Mouse (Mus musculus): ENCODE measurements around the gene Prss53. TPM values are rescaled to one million over a fixed set of nuclear protein-coding genes. Genes with fewer than 3 reads are reported as not detected.
A peak's percentile ranks its signal among the peaks of the same experiment; 100 is the strongest.

Gene Prss53
- polyA plus RNA-seq, 1 experiment, result 1.6 TPM

DNA sequence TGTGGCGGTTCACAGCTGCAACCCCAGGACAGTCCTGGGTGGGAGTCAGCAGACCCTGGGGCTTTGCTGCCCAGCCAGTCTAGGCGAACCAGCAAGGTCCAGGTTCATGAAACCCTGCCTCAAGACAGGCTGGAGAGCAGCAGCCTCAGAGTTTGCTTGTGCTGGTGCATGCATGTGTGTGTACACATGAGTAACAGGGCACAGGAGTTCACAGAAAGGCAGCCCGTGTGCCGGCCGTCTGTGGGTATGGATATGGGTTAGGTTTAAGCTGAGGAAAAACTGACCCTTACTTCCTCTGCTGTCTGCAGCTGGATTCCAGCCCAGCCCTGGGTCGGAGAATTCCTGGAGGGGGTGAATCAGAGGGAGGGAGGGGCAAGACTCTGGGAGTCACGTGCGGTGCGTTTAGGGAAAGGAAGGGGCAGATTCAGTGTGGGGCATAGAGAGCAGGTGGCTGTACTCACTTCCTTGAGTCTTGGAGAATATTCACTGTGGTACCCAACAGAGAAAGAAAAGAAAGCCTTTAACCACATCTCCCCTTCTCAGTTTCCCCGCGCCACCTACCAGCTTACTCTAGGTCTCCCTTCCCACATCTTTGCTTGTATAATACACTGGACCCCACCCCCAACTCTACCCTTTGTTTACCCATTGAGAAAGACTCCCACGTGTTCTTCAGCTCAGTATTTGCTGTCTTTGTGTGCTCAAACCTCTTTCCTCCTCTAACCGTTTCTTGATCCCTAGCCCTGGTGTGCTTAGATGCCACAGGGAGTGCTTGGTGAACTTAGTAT lies 40.8 kb upstream of the Prss53 start:
- 25% methylated on average over 13 of the region's 13 CpGs for WGBS
- H3K4me1 ChIP-seq (ENCODE audit: control insufficient read depth, insufficient read depth, insufficient read length, low read length), result peaks cover 29% of the 10 kb centered on the region
- H3K36me3 ChIP-seq (ENCODE audit: control insufficient read depth, insufficient read depth, low read length), result 0 out of 2 replicates have a peak, but pooled peaks cover 2% of the 10 kb centered on the region
- TF ChIP-seq POLR2A (IDR thresholded peaks at IDR 0.05; ENCODE audit: low read depth, low read length) (no peak), CTCF (IDR thresholded peaks at IDR 0.05; ENCODE audit: extremely low read depth, insufficient read length, insufficient replicate concordance, low read depth, low read length) (no peak)
- no peak overlapping the region; the same call in 1 of the 2 replicates for H3K27ac ChIP-seq (ENCODE audit: insufficient read depth, low read depth, low read length)
- H3K4me3 ChIP-seq (ENCODE audit: low read depth, low read length), result no peak overlapping the region
- H3K27me3 ChIP-seq (ENCODE audit: control insufficient read depth, insufficient read depth, low read length), result no peaks in the 10 kb centered on the region

GRCm38 (mm10) chr7:127930636-127931035 lies 39.9 kb upstream of the Prss53 start:
- Histone ChIP-seq H3K27me3 (ENCODE audit: control insufficient read depth, insufficient read depth, low read length) (no peaks in the 10 kb centered on the region), H3K4me3 (ENCODE audit: low read depth, low read length) (no peak overlapping the region), H3K27ac (ENCODE audit: insufficient read depth, low read depth, low read length) (0 out of 2 replicates have a peak overlapping the region, but pooled peaks have one; percentile 3), H3K4me1 (ENCODE audit: control insufficient read depth, insufficient read depth, insufficient read length, low read length) (peaks cover 31% of the 10 kb centered on the region), H3K36me3 (ENCODE audit: control insufficient read depth, insufficient read depth, low read length) (peaks cover 10% of the 10 kb centered on the region)
- TF ChIP-seq POLR2A (IDR thresholded peaks at IDR 0.05; ENCODE audit: low read depth, low read length) (no peak), CTCF (IDR thresholded peaks at IDR 0.05; ENCODE audit: extremely low read depth, insufficient read length, insufficient replicate concordance, low read depth, low read length) (no peak)
- WGBS, result 31% methylated on average over 5 of the region's 5 CpGs

- 11% methylated on average over 6 of the region's 6 CpGs for WGBS
- Histone ChIP-seq H3K4me3 (ENCODE audit: low read depth, low read length) (peak within 1 kb of the TSS; percentile 83), H3K36me3 (ENCODE audit: control insufficient read depth, insufficient read depth, low read length) (peaks cover 10% of the 10 kb centered on the region), H3K27me3 (ENCODE audit: control insufficient read depth, insufficient read depth, low read length) (no peaks in the 10 kb centered on the region), H3K4me1 (ENCODE audit: control insufficient read depth, insufficient read depth, insufficient read length, low read length) (peaks cover 34% of the 10 kb centered on the region), H3K27ac (ENCODE audit: insufficient read depth, low read depth, low read length) (peak within 1 kb of the TSS; percentile 29)
- TF ChIP-seq CTCF (IDR thresholded peaks at IDR 0.05; ENCODE audit: extremely low read depth, insufficient read length, insufficient replicate concordance, low read depth, low read length), result no peak
- peak; percentile 74; the same call in 1 of the 2 replicates for TF ChIP-seq POLR2A (IDR thresholded peaks at IDR 0.05; ENCODE audit: low read depth, low read length)
Measured at GRCm38 (mm10) chr7:127929923-127930322, 39.2 kb upstream of the Prss53 start, which contains the start of gene Prss8. Gene Prss8, minus strand, starts transcription at chr7:127930104.

DNA sequence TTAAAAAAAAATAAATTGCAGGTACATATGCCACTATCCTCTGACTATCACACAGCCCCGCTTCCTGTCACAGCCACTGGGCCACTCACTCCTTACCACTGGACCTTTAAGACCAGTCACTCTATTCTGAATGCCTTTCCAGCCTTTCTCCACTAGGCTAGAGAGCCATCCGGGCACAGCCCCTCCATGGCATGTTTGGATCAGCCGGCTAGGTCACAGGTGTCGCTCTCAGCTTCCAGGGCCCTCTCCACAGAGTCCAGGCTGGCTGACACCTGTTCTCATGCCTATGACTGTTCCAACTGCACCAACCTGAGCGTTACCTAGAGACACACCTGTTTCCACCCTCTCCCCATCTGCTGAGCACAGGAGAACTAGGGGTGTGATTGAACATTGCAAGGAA lies 37.8 kb upstream of the Prss53 start:
- H3K27ac ChIP-seq (ENCODE audit: insufficient read depth, low read depth, low read length), result peak overlapping the region; percentile 29
- peaks cover 15% of the 10 kb centered on the region for H3K36me3 ChIP-seq (ENCODE audit: control insufficient read depth, insufficient read depth, low read length)
- TF ChIP-seq CTCF (IDR thresholded peaks at IDR 0.05; ENCODE audit: extremely low read depth, insufficient read length, insufficient replicate concordance, low read depth, low read length) (peak; percentile 23; the same call in 1 of the 2 replicates), POLR2A (IDR thresholded peaks at IDR 0.05; ENCODE audit: low read depth, low read length) (no peak)
- no peaks in the 10 kb centered on the region for H3K27me3 ChIP-seq (ENCODE audit: control insufficient read depth, insufficient read depth, low read length)
- peaks cover 39% of the 10 kb centered on the region for H3K4me1 ChIP-seq (ENCODE audit: control insufficient read depth, insufficient read depth, insufficient read length, low read length)
- WGBS, result 18% methylated on average over 5 of the region's 5 CpGs
- H3K4me3 ChIP-seq (ENCODE audit: low read depth, low read length), result peak overlapping the region; percentile 83

DNA sequence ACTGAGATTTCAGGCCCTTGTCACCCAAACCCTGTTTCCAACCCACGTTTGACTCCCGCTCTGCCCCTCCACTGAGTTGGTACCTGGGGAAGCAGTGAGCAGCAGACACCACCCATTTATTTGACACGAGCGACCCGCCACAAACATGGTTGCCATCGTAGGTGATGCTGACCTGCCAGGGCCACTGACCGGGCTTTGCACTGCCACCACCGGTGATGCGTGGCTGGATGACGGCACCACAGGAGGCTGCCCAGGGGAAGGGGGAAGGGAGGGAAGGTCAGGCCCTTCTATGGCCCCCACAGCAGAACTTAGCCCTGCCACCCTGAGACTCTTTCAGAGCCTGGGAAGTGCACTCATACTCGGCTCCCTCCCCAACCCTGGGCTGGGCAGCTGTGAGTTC lies 37.0 kb upstream of the Prss53 start:
- Histone ChIP-seq H3K4me3 (ENCODE audit: low read depth, low read length) (no peak overlapping the region), H3K27ac (ENCODE audit: insufficient read depth, low read depth, low read length) (no peak overlapping the region)

DNA sequence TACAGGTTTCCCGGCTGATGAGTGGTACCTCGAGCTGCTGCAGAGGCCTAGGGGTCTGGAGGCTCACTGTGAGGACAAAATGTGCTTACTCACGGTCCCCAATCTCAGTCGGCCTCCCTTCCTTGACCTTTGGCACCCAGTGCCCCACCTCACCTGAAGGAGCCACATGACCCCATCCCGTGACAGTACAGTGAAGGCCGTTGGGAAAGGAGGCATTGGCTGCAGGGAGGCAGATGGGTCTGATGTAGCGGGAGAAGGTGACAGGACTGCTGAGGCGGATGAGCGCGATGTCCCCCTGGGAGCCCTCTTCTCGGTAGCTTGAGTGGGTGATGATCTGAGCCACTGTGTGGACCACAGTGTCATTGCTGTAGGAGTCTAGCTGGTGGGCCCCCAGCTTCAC lies 36.1 kb upstream of the Prss53 start:
- peaks cover 51% of the 10 kb centered on the region for H3K4me1 ChIP-seq (ENCODE audit: control insufficient read depth, insufficient read depth, insufficient read length, low read length)
- H3K27me3 ChIP-seq (ENCODE audit: control insufficient read depth, insufficient read depth, low read length), result no peaks in the 10 kb centered on the region
- WGBS, result 53% methylated on average over 11 of the region's 11 CpGs
- H3K36me3 ChIP-seq (ENCODE audit: control insufficient read depth, insufficient read depth, low read length), result peaks cover 15% of the 10 kb centered on the region
- H3K27ac ChIP-seq (ENCODE audit: insufficient read depth, low read depth, low read length), result peak overlapping the region; percentile 48
- peak overlapping the region; percentile 12; the same call in 1 of the 2 replicates for H3K4me3 ChIP-seq (ENCODE audit: low read depth, low read length)
- TF ChIP-seq POLR2A (IDR thresholded peaks at IDR 0.05; ENCODE audit: low read depth, low read length), result no peak
- TF ChIP-seq CTCF (IDR thresholded peaks at IDR 0.05; ENCODE audit: extremely low read depth, insufficient read length, insufficient replicate concordance, low read depth, low read length), result no peak

More for the DNA sequence above, 37.0 kb upstream of the Prss53 start:
- peaks cover 44% of the 10 kb centered on the region for H3K4me1 ChIP-seq (ENCODE audit: control insufficient read depth, insufficient read depth, insufficient read length, low read length)
- WGBS, result 86% methylated on average over 11 of the region's 11 CpGs
- no peak for TF ChIP-seq CTCF (IDR thresholded peaks at IDR 0.05; ENCODE audit: extremely low read depth, insufficient read length, insufficient replicate concordance, low read depth, low read length)
- TF ChIP-seq POLR2A (IDR thresholded peaks at IDR 0.05; ENCODE audit: low read depth, low read length), result no peak
- no peaks in the 10 kb centered on the region for H3K27me3 ChIP-seq (ENCODE audit: control insufficient read depth, insufficient read depth, low read length)
- H3K36me3 ChIP-seq (ENCODE audit: control insufficient read depth, insufficient read depth, low read length), result peaks cover 15% of the 10 kb centered on the region

GRCm38 (mm10) chr7:127926066-127926465 lies 35.3 kb upstream of the Prss53 start:
- Histone ChIP-seq H3K4me1 (ENCODE audit: control insufficient read depth, insufficient read depth, insufficient read length, low read length) (peaks cover 44% of the 10 kb centered on the region), H3K27me3 (ENCODE audit: control insufficient read depth, insufficient read depth, low read length) (no peaks in the 10 kb centered on the region), H3K4me3 (ENCODE audit: low read depth, low read length) (no peak overlapping the region), H3K27ac (ENCODE audit: insufficient read depth, low read depth, low read length) (peak overlapping the region; percentile 48), H3K36me3 (ENCODE audit: control insufficient read depth, insufficient read depth, low read length) (peaks cover 15% of the 10 kb centered on the region)
- TF ChIP-seq CTCF (IDR thresholded peaks at IDR 0.05; ENCODE audit: extremely low read depth, insufficient read length, insufficient replicate concordance, low read depth, low read length) (no peak), POLR2A (IDR thresholded peaks at IDR 0.05; ENCODE audit: low read depth, low read length) (no peak)
- WGBS, result 47% methylated on average over 8 of the region's 8 CpGs

Data from small intestine, adult 2 months (tissue).